Mouse (Mus musculus) ES-Bruce4 (cell line): ENCODE data around the gene Gm11027.
"Not testable (repeated sequence)": the region's sequence is repeated elsewhere in the genome, so short reads cannot be mapped to it uniquely, and the experiment has no call there.

Experiments used
- CTCF ChIP-seq: IDR thresholded peaks from one replicate; pipeline ENCODE4 v1.8.1; 2011; ENCODE audit warnings: low read depth, low read length
- EP300 ChIP-seq: IDR thresholded peaks from 2 replicates; pipeline ENCODE4 v1.6.1; 2011; ENCODE audit warnings: low read depth, low read length; ENCODE audit not compliant: insufficient read depth
- POLR2A ChIP-seq: IDR thresholded peaks from one replicate; pipeline ENCODE4 v1.8.1; 2011; ENCODE audit warnings: low read length; ENCODE audit not compliant: insufficient read depth

- not testable (repeated sequence) for TF ChIP-seq POLR2A, EP300, CTCF
These were observed at the start of gene Gm11027 for GRCm38 (mm10) chr12:116275086-116275485.
